Mouse (Mus musculus) CD4-positive helper T cell, adult 2 months (primary cell): ENCODE data around the gene Eef1g.

ENCODE experiments used
- DNase-seq: peaks from one replicate; pipeline ENCODE4 v3.0.0-alpha.2; 2012; ENCODE audit warnings: low read depth, missing footprints, low spot score

The Eef1g gene

GRCm38 (mm10) chr19:8966590-8967372 is at the start of gene Eef1g:
Gene Eef1g, plus strand, starts transcription at chr19:8967041.
- peak; percentile 100 for DNase-seq

DNA sequence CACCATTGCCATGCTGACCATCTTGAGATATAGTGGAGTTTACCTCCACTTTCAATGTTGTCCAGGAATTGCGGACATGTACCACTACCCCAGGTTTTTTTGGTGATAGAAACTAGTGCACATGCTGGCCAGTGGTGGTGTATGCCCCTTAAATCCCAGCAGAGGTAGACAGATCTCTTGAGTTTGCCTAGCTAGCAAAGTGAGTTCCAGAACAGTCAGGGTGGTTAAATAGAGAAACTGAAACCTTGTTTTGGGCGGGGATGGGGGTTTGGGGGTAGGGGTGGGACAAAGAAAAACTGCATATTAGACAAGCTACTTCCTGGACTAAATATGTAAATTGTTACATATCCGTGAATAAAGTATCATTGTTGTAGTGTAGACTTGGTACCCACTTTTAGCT is 47.8 kb upstream of the Eef1g start:
- peak; percentile 47 for DNase-seq

DNA sequence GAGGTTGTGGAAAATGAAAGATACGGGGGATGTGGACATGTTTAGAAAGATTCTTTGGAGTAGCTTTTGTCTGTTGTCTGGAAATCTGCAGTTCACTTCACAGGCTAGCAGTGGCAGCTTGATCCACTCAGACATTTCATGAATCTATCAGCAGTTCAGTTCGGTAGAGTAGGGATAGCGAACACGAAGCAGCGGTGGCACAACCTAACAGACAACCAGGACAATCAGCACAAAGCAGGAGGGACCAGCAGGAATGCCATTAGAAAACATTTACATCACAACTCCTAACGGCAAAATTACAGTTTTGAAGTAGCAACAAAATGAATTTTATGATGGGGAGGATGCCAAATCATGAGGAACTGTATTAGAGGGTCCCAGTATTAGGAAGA is 47.2 kb upstream of the Eef1g start:
- no peak for DNase-seq

GRCm38 (mm10) chr19:8920073-8920736 is 46.6 kb upstream of the Eef1g start, which contains the start of gene B3gat3:
Gene B3gat3, plus strand, starts transcription at chr19:8920374.
- peak; percentile 85 for DNase-seq

DNA sequence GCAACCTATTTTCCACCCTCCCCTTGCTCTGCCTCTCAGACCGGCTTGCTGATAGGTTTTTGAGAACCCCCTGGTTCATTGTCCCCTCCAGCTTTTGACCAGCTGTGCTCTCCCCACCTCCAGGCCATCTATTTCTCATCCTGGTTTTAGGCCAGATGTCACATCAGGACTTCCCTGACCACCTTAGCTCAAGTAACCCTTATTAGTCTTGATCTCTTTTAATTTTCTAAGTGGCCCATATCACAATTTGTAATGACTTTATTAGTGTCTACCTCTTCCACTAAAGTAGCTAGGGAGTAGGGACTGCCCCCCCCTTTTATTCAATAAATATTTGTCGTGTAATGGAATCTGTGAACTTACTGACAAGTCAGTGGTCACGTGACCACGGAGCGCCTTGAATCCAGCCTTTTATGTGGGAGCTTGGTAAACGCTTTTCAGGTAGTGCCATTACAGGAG is 46.0 kb upstream of the Eef1g start:
- peak; percentile 84 for DNase-seq

- DNase-seq: peak; percentile 33
Measured at GRCm38 (mm10) chr19:8921741-8922140, 45.1 kb upstream of the Eef1g start.

- DNase-seq: peak; percentile 66
Measured at GRCm38 (mm10) chr19:8926766-8927165, 40.1 kb upstream of the Eef1g start.

- no peak for DNase-seq
Measured at GRCm38 (mm10) chr19:8927891-8928525, 38.8 kb upstream of the Eef1g start.

DNA sequence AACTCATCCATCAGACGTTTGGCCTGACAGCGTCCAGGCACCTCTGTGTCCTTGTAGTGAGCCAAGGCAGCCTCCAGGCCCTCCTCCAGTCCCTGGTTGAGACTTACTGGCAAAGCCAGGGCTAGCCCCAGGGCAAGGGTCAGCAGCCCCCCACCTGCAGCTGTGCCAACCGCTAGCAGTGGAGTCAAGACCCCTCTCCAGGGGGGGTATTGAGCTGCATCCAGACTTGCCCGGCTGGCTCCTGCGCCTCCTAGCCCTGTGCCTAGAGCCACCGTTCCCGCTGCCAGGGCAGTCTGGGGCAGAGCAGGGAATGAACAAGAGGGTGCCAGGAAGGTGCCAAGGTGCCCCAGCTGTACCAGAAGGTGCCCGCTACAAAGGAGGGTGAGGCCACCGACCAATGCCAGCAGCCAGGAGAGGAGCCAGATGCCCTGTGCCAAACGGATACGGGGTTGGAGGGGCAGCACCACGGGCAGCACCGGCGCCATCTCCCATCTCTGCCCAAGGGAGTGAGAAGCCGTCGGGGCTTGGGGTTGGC is 38.1 kb upstream of the Eef1g start:
- no peak for DNase-seq

DNA sequence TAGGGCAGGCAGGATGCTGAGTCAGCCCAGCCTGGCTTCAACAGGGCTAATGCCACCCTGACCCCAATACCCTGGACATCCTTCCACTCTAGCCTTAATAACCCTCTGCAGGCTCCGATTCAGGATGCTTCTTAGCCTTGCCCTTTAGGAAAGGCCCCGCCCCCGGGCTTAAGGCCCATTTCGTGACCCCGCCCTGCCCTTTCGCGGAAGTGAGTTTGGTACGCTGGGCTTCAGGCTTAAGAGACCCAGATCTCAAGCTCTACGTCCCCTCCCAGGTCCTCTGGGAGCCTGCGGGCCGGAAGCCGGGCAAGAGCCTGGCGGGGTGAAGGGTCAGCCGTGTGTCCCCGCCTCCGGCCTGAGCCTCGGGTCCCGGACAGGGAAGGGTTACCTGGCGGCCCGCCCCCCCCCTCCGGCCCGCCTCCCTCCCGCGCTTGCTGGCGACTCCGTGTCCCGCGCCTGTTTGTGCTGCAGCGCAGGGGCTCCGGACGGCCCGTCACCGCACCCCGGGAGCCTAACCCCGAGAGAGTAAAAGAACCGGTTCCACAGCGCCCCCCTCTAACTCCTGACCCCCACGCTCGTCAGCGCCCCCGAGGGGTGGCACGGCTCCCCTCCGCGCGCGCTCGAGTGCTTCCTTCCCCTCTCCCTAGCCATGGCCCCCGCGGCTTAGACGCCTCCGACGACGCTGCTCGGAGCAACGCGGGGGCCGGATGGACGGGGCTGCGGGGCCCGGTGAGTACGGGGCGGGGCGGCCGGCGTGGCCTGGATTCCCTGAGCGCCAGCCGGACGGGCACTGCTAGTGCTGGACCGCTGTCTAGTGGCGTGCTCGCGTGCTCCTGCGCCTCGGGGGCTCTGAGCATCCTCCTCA is 37.4 kb upstream of the Eef1g start, which contains the start of the genes Rom1 and Eml3:
Gene Rom1, minus strand, starts transcription at position 133 of the 865 bp plus-strand sequence.
Gene Eml3, plus strand, starts transcription at position 329 of the 865 bp plus-strand sequence.
- DNase-seq: peak; percentile 85

GRCm38 (mm10) chr19:8930117-8930516 is 36.7 kb upstream of the Eef1g start:
- no peak for DNase-seq

DNA sequence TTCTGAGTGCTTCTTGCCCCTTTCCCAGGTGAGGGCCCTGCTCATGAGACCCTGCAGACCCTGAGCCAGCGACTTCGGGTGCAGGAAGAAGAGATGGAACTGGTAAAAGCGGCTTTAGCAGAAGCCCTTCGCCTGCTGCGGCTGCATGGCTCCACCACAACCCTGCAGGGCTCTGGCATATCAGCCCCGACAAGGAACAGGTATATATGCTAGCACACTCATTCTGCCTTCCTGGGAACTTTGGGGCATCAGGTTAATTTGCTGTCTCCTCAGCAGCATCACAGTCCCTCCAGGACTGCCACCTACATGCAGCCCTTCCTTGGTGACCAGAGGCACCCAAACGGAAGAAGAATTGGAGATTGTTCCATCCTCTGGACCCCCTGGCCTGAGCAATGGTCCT is 36.1 kb upstream of the Eef1g start:
- DNase-seq: no peak

- no peak for DNase-seq
Measured at GRCm38 (mm10) chr19:8936736-8937135, 30.1 kb upstream of the Eef1g start.

GRCm38 (mm10) chr19:8940526-8941133 is 26.2 kb upstream of the Eef1g start:
- no peak for DNase-seq

DNA sequence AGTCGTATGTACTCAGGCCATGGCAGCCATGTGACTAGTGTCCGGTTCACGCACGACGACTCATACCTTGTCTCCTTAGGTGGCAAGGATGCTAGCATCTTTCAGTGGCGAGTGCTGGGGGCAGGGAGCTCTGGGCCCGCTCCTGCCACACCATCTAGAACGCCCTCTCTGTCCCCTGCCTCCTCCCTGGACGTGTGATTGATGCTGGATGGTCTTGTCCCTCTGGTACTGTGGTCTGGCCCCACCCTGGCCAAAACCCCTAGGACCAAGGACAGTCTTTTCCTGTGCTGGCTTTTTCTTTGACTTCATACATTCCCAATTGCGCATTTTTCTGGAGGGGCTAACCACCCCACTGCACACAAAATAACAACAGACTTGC is 25.7 kb upstream of the Eef1g start:
- DNase-seq: no peak

DNA sequence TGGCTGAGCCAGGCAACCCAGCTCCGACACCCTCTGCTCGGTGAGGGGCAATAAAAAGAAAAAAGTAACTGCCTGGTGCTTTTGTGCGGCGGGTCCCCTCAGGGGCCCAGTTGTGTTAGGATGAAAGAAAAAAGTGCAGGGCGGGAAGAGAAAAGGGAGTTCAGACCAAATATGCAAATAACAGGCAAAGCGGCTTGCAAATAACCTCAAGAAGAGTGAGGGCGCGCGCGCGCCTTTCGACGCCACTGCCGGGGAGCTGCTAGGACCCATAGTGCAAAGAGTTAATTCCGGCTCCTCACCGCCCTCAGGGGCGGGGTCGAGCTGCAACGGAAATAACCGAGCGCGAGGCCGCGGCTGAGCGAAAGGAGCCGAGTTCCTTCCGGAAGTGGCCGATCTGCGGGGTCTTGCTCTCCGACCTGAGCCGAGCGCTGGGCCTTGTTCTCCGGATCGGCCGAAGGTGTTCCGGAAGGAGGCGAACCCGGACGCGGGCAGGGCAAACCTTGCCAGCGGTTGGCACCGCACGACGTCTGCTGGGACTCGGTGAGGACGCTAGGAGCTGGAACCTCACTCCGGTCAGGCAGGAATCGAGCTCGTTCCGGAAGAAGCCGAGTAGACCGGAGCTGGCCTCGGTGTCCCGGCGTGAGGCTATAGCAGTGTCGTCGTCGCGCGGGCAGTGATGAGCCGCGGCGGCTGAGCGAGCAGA is 25.2 kb upstream of the Eef1g start, which contains the start of gene Mta2:
Gene Mta2, plus strand, starts transcription at position 361 of the 703 bp plus-strand sequence.
- peak; percentile 98 for DNase-seq

DNA sequence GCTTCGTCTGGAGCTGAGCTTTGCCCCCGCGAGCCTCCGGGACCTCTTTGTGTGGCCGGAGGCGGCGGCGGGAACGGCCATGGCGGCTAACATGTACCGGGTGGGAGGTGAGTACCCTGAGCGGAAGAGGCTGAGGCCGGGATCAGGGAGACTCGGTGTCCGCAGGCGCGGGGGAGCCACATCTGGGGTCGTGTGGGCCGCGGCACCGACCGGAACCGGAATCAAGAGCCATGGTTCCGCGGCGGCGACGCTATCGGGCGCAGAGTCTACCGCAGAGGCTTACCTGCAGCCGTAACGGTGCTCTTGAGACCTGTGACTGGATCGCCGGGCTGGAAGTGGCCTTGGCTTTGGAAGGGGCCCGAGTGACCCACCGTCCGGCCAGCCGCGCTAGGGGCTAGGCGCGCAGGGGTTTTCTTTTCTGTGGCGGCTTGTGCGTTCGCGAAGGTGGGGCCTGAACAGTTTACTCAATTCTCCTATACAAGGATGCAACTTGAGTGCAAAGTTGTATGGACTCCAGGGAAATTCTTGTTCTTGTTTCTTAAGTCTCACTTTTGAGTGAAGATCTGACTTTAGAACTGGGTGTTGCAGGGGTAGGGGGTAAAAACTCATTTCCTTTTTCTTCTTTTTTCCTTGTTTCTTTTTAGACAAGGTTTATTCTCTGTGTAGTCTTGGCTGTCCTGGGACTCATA is 24.4 kb upstream of the Eef1g start:
- DNase-seq: peak; percentile 81

GRCm38 (mm10) chr19:8943047-8943446 is 23.8 kb upstream of the Eef1g start:
- no peak for DNase-seq

- peak; percentile 30 for DNase-seq
Measured at GRCm38 (mm10) chr19:8944062-8944461, 22.8 kb upstream of the Eef1g start.
